Mouse (Mus musculus) brown adipose tissue, adult 24 weeks (tissue): ENCODE data around the gene Pax7. TPM values are rescaled to one million over a fixed set of nuclear protein-coding genes. Genes with fewer than 3 reads are reported as not detected.

Source experiments
- H3K27ac ChIP-seq: fragments of 200-500 bp; replicated peaks from 2 replicates; pipeline ENCODE4 v1.5.1; 2012; ENCODE audit warnings: low read depth, mild to moderate bottlenecking, low read length
- H3K4me1 ChIP-seq: fragments of 200-500 bp; 2 replicates; pipeline ENCODE4 v1.6.1; 2012; ENCODE audit warnings: low read length, mixed read lengths; ENCODE audit not compliant: control insufficient read depth, insufficient read depth, insufficient read length
- H3K4me3 ChIP-seq: fragments of 200-500 bp; 2 replicates; pipeline ENCODE4 v1.5.1; 2012; ENCODE audit warnings: low read depth, mild to moderate bottlenecking, low read length, moderate library complexity; ENCODE audit not compliant: insufficient read depth
- polyA plus RNA-seq: library from polyadenylated mRNA; stranded (reverse); fragments of >200 nt; gene quantifications from 2 replicates; pipeline ENCODE4 v1.2.4, GENCODE M21; 2012; ENCODE audit not compliant: missing spikeins, insufficient read depth, insufficient read length

Pax7 gene
- polyA plus RNA-seq, 1 experiment = not detected

DNA sequence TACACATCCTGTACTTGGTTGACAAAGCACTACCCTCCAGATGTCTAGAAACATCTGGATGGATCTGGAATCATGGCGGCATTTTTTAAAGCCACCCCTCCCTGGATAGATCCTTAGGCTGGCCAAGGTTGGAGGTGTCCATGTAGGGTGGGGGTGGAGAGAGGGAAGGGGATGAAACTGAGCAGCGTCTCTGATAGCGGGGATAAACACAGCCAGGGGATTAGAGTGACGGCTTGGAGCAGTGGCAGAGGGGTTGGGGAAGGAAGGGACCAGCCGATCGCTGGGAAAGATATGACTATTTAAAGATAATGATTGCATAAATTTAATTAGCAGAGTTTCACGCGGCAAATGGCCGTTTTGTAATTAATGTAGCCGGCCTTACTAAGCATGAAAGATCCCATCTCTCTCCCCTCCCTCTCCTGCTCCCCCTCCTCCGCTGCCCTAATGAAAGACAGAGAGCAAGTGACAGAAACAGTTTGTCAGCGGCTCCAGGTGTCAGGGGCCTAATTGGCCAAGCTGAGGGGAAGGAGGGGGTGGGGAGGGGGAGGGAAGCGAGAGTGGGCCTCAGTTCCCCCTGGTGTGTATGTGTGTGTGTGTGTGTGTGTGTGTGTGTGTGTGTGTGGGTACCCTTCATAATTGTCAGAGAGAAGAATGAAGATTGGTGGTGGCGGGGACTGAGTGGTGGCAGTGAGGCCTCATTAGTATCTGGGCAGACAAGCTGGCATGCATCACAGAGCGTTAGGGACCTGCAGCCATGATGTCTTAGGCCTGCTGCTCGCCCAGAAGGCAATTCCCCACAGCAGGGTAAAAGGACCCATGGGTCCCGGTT lies 74.6 kb downstream of the Pax7 start:
- Histone ChIP-seq H3K4me3 (no peak overlapping the region), H3K27ac (no peak overlapping the region), H3K4me1 (no peaks in the 10 kb centered on the region)

DNA sequence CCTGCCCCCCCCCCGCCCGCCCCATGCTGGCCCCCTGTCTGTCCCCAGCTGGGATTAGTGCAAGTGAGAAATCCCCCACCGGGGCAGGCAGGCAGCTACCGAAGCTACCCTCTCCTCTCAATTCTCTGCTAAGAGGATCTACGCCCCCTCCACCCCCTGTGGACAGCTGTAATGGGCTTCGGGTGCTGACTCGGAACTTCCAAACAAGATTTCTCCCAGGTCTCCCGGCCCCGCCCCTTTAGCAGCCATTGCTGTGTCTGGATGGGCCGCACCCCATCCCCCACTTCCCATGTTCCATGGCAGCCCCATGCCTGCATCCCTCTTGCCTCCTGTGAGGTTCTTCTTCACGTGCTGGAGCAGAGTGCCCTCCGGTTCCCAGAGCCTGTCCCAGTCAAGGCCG lies 76.4 kb downstream of the Pax7 start:
- H3K4me3 ChIP-seq = no peak overlapping the region
- H3K27ac ChIP-seq = no peak overlapping the region
- no peaks in the 10 kb centered on the region for H3K4me1 ChIP-seq

DNA sequence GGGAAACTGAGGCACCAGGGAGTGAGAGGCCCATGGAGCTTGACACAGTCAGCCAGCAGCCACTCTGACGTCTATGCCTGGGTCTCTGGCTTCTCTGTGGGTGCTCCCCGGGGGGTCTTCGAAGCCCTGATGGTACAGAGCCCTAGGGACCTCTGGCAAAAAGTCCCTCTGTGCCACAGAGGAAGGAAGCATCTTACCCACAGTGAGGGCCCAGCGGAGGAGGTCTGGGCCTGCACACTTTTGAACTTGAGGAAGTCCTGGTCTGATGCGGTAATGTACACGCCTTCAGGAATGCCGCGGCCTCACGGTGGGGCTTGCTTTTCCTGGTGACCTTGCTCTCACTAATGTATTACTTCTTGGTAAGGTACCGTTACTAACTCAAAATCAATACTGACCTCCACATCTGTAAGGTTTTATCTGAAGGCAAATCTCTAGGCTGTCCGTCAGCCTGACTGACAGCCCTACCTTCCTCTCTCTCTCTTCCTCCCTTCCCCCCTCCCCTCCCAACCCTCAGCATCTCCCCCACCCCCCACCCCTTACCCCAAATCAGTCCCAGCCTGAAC lies 79.1 kb downstream of the Pax7 start:
- Histone ChIP-seq H3K27ac (no peak overlapping the region), H3K4me3 (no peak overlapping the region), H3K4me1 (no peaks in the 10 kb centered on the region)

DNA sequence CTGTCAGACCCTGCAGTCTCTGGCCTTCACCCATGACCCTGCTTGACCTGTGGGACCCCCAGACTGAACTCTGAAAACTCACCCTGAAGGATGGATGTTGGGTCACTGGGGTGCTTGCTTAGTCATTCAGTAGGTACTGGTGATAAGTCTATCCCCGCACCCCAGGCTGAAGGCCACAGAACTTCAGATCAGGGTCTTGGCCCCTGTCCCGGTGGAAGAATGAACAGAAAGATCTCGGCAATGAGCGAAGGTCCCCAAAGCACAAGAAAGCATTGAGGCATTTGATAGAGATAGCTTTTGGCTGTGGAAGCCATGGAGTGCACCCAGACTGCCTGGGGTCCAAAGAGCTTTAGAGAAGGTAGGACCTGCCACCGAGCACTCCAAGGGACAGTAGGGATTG lies 82.4 kb downstream of the Pax7 start:
- no peaks in the 10 kb centered on the region for H3K4me1 ChIP-seq
- H3K4me3 ChIP-seq = no peak overlapping the region
- no peak overlapping the region for H3K27ac ChIP-seq

DNA sequence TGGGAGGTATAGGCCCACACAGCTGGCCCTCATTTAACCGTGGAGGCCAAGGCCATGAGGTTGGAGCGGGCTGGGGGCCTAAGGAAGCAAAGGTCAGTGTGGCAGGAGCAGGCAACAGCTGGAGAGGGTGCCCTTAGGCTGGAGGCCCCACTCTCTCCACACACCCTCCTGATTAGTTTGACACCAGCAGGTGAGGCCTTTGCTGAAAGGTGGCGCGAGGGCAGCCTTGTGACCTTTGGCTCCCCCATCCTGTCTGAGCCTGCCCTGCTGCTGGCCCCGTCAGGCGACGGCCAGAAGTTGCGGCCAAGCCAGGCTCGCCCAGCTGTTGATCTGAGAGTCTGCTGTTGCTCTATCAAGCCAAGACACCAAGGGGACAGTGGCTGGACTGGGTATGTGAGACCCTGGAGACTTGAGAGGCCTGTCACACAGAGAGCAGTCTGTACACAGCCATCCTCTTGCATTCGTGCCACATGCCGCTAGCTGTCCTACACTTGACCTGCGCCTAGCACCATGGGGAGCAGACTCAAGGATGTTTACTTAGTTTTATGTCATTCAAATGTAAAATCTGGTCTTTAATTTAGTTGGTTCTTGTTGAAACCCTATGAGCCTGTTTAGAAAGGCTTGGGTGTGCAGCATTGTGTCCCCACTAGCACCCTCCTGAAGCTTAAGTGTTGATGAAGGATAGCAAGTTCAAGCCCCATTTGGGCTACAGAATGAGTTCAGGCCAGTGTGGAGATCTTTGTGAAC lies 86.0 kb downstream of the Pax7 start:
- Histone ChIP-seq H3K4me1 (no peaks in the 10 kb centered on the region), H3K27ac (no peak overlapping the region), H3K4me3 (no peak overlapping the region)

DNA sequence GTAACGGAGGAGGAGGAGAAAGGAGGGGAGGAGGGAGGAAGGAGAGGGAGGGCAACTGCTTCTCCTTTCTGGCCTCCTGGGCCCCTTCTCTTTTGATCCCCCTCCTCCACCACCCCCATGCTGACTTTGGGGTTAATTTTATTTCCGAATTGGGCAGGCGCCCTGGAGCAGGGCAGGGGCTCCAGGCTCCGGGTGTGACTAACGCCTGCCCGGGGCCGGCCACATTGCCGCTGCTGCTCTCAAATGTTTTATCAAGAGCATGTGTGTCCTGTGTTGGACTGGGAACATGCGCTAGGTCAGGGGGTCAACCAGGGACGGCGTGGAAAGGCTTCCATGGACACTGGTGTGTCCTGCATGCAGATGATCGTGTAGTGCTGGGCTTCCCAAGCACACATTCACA lies 87.2 kb downstream of the Pax7 start:
- H3K4me3 ChIP-seq = no peak overlapping the region
- no peaks in the 10 kb centered on the region for H3K4me1 ChIP-seq
- no peak overlapping the region for H3K27ac ChIP-seq

DNA sequence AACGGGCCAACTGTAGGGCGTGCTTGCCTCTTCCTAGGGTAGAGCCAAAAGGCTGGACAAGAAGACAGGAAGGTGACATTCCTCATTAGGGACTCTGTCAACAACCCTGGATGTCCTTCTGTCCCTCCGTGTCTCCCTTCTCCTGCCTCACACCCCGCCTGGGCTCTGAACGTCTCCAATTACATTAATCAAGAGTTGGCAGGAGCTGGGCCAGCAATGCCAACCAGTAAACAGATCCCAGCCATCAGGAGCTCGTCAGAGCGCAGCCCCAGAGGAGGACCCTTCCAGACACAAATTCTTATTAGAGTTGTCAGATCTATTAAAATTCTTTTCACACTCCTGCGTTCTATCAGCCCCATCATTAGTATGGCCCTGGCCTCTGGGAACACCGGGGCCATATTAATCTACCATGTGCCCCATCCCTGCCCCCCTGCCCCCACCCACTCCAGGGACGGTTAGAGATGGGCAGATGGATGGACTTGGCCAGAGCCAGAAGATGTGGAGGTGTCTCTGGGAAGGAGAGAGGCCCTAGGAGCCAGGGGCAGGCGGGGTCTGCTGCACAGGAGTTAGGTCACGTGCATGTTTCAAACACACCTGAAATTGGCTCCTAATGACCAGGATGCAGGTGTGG lies 88.4 kb downstream of the Pax7 start:
- Histone ChIP-seq H3K4me1 (no peaks in the 10 kb centered on the region), H3K27ac (no peak overlapping the region), H3K4me3 (no peak overlapping the region)

DNA sequence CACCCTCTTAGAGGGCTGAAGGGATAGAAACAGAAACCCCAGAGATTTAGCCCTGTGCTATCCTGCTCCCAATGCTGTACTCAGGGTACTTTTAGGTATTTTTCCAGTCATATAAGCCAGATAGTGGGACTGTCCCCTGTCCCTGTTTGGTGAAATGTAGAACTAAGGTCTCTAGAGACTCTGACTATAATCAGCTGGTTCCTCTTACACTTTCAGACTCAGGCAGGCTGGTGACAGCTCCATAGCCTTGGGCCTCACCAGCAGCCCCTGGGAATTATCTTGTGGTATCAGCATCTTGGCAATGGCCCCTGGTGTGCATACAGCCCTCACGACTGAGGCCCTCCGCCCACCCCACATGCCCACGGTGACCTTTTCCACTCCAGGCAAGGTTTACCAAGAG lies 89.7 kb downstream of the Pax7 start:
- Histone ChIP-seq H3K27ac (no peak overlapping the region), H3K4me1 (no peaks in the 10 kb centered on the region), H3K4me3 (no peak overlapping the region)

DNA sequence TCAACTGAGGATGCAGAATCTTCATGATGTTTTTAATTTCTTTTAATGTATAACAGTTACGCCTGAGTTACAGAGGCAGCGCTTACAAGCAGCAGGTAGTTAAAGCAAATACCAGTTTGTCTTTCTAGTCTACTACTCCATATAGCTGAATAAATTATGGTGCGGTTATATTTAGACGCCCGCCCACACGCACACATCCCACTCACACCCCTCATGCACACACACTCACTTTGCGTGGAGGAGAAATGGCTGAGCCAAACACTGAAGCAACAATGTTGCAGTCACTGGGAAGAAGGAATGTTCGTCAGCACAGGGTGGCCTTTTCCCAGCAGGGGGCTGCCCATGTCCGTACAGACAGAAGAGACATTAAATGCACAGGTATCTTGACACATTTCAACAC lies 96.3 kb downstream of the Pax7 start:
- no peak overlapping the region for H3K27ac ChIP-seq
- H3K4me1 ChIP-seq = no peaks in the 10 kb centered on the region
- H3K4me3 ChIP-seq = no peak overlapping the region

DNA sequence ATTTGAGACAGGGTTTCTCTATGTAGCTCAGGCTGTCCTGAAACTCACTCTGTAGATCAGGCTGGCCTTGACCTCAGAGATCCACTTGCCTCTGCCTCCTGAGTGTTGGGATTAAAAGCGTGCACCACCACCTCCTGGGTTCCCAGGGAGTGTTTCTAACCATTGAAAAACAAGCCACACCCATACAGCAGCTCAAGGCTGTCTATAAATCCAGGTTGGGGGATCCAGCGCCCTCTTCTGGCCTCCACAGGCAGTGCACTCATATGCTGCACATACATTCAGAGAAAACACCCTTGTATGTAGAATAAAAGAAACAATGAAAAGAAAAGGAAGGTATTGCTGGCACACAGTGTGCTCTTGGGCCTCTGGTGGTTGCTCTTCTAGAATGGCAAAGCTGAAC lies 106.2 kb downstream of the Pax7 start:
- H3K4me3 ChIP-seq = no peak overlapping the region

DNA sequence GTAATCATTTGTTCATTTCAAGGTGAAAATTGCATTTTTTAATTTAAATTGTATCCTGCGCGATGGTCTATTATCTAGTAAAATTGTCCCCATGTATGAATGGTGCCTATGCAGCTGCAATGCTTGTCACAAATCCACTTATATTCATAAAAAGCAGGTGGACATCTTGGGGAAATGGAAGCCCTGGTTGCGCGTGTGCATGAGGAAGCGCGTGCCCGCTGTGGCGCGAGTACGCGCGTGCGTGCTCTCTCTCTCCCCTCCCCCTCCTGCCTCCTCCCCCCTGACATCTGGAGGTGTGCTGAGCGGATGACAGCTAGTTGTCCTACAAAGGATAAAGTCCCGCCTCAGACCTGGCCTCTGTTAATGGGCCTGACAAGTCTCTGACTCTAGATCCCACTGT lies 107.9 kb downstream of the Pax7 start:
- Histone ChIP-seq H3K4me3 (no peak overlapping the region), H3K4me1 (no peaks in the 10 kb centered on the region), H3K27ac (no peak overlapping the region)

More for the DNA sequence above, 106.2 kb downstream of the Pax7 start:
- H3K27ac ChIP-seq = no peak overlapping the region
- H3K4me1 ChIP-seq = no peaks in the 10 kb centered on the region

DNA sequence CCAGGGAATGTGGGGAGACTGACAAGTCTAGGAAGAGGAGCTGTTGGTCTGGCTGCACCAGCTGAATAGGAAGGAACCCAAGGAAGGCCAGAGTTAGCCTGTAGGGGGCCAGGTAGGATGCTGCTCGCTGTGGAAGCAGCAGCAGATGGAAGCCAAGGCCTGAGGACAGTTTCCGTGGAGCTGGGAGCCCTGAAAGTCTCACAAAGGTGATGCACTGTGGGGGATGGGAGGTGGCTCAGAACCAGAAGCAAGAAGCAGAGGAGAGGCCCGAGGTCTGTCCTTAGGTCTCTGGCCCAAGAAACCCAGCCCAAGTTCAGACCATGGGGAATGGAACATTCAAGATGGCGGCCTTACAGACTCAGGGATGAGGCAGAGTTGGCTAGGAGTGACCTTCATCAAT lies 109.0 kb downstream of the Pax7 start:
- no peak overlapping the region for H3K27ac ChIP-seq
- no peak overlapping the region for H3K4me3 ChIP-seq
- no peaks in the 10 kb centered on the region for H3K4me1 ChIP-seq

DNA sequence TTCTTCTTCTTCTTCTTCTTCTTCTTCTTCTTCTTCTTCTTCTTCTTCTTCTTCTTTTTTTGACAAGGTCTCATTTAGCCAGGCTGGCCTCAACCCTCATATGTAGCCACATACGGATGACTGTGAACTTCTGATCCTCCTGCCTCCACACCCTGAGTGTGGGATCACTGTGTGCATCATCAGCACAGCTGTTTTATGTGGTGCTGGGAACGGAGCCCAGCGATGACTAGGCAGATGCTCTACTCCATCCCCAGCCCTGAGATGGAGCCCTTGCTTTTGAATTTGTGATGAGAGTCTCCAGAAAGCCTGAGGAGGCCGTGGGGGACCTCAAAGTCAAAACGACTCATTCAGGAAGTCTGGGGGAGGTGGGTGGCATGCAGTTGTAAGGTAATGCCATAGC lies 114.3 kb downstream of the Pax7 start:
- Histone ChIP-seq H3K27ac (no peak overlapping the region), H3K4me1 (no peaks in the 10 kb centered on the region), H3K4me3 (no peak overlapping the region)

DNA sequence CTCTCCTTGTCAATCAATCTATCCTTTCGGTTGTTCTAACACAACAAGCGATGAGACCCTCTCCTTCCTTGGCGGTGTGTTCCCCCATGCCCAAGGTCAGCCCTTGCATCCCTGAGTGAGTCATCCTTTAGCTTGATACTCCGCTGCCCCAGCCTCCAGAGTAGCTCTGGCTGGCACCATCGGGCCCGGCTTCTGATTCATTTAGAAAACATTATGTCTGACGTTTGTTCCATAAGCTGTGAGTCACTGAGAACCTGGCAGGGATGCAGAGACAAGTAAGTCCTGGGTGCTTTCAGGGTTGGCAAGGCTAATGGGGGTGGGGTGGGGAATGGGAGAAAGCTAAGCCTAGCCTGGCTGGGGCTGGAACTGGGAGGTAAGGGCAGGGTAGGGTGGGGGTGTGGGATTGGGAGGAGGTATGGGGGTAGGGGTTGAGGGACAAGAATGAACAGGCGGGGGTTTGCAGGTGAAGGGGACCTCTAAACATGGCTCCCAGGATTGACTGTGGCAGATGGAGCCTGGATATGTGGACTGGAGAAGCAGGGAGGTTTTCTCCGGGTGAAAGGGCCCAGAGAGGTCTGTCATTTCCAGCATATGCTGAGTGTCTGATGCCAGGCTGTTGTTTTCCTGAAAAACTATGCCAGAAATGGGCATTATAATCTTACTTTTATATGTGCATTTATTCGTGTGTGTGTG lies 116.7 kb downstream of the Pax7 start:
- no peak overlapping the region for H3K4me3 ChIP-seq
- no peak overlapping the region for H3K27ac ChIP-seq
- H3K4me1 ChIP-seq = no peaks in the 10 kb centered on the region
